Mouse (Mus musculus) heart, embryonic 16.5 days (tissue): ENCODE data around the gene Stub1. TPM values are rescaled to one million over a fixed set of nuclear protein-coding genes. Genes with fewer than 3 reads are reported as not detected.
"Not testable (repeated sequence)": the region's sequence is repeated elsewhere in the genome, so short reads cannot be mapped to it uniquely, and the experiment has no call there.

Experiments used
- ATAC-seq: fragments of 200-750 bp; cut with Nextera tagmentation; replicated peaks from 2 replicates; pipeline ENCODE4 v1.8.0; 2017; ENCODE audit warnings: moderate number of reproducible peaks; ENCODE audit not compliant: insufficient read depth, low FRiP score; ENCODE audit errors: extremely low read depth
- H3K27ac ChIP-seq: fragments of 300-500 bp; sonication (generic); 2 replicates; pipeline ENCODE4 v1.5.1; 2014; ENCODE audit warnings: mild to moderate bottlenecking, low read length, control low read depth, moderate library complexity
- H3K27me3 ChIP-seq: fragments of 300-500 bp; sonication (generic); 2 replicates; pipeline ENCODE4 v1.6.1; 2014; ENCODE audit warnings: low read length, mixed read lengths; ENCODE audit not compliant: control insufficient read depth, insufficient read depth
- H3K36me3 ChIP-seq: fragments of 300-500 bp; sonication (generic); 2 replicates; pipeline ENCODE4 v1.6.1; 2014; ENCODE audit not compliant: control insufficient read depth, insufficient read depth
- H3K4me1 ChIP-seq: fragments of 300-500 bp; sonication (generic); 2 replicates; pipeline ENCODE4 v1.6.1; 2014; ENCODE audit warnings: low read length, mixed read lengths; ENCODE audit not compliant: control insufficient read depth, insufficient read depth
- H3K4me2 ChIP-seq: fragments of 300-500 bp; sonication (generic); 2 replicates; pipeline ENCODE4 v1.6.1; 2014; ENCODE audit warnings: low read depth, mild to moderate bottlenecking, control low read depth, low read length
- H3K4me3 ChIP-seq: fragments of 300-500 bp; sonication (generic); 2 replicates; pipeline ENCODE4 v1.5.1; 2014; ENCODE audit warnings: mild to moderate bottlenecking, control low read depth, low read length
- H3K9ac ChIP-seq: fragments of 300-500 bp; sonication (generic); 2 replicates; pipeline ENCODE4 v1.6.1; 2014; ENCODE audit warnings: low read length, control low read depth
- H3K9me3 ChIP-seq: fragments of 300-500 bp; sonication (generic); replicated peaks from 2 replicates; pipeline ENCODE4 v1.6.1; 2016; ENCODE audit warnings: low read length; ENCODE audit not compliant: control insufficient read depth
- WGBS: fragments of 180-500 bp; shearing (Covaris S2); extraction: QIAGEN DNeasy Blood & Tissue Kit; methylation state at CpG from one replicate; pipeline ENCODE4 v1.1.7; 2014; 5-methylcytosine and 5-hydroxymethylcytosine counted together
- polyA plus RNA-seq: library from polyadenylated mRNA; unstranded; fragments of >200 nt; fragmentation: Nextera tagmentation; extraction: Ambion mirVana; gene quantifications from 2 replicates; pipeline ENCODE4 v1.2.1, GENCODE M21; 2015

Stub1 gene
- polyA plus RNA-seq, 1 experiment from 2014 or later: 292 TPM

DNA sequence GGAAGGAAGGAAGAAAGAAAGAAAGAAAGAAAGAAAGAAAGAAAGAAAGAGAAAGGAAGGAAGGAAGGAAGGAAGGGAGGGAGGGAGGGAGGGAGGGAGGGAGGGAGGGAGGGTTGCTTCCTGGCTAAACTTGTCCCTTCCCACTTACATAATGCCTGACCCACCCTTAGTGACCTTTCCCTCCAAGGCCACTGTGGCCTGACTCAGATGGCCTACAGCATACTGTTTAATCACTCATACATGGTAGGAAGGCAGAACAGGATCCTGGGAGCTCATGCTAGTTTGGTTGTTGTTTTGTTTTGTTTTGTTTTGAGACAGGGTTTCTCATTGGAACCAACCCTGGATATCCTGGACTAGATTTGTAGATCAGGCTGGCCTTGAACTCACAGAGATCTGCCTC is 38.4 kb upstream of the Stub1 start:
- H3K36me3 ChIP-seq, ATAC-seq, H3K27me3 ChIP-seq, H3K4me3 ChIP-seq, H3K27ac ChIP-seq, H3K9ac ChIP-seq, H3K4me2 ChIP-seq, H3K9me3 ChIP-seq: not testable (repeated sequence)
- H3K4me1 ChIP-seq: peaks cover 25% of the 10 kb centered on the region

DNA sequence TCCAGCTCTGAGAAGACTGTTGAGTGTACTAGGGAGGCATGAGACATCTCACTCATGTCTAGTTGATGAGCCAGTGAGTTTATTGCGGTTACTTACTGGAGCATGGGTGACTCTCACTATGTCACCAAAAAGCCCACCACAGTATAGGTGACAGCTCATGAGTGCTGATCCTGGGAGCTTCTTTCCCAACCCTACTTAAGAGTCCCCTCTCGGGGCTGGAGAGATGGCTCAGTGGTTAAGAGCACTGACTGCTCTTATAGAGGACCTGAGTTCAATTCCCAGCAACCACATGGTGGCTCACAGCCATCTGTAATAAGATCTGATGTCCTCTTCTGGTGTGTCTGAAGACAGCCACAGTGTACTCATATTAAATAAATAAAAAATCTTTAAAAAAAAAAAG is 36.8 kb upstream of the Stub1 start:
- H3K4me2 ChIP-seq: no peak overlapping the region
- 85% methylated on average over 2 of the region's 2 CpGs for WGBS
- H3K9ac ChIP-seq: no peak overlapping the region
- H3K36me3 ChIP-seq: no peaks in the 10 kb centered on the region
- no peaks in the 10 kb centered on the region for H3K27me3 ChIP-seq
- no peak overlapping the region for H3K27ac ChIP-seq
- peaks cover 21% of the 10 kb centered on the region for H3K4me1 ChIP-seq
- no peak overlapping the region for H3K4me3 ChIP-seq
- H3K9me3 ChIP-seq: no peaks in the 10 kb centered on the region
- no peak for ATAC-seq

DNA sequence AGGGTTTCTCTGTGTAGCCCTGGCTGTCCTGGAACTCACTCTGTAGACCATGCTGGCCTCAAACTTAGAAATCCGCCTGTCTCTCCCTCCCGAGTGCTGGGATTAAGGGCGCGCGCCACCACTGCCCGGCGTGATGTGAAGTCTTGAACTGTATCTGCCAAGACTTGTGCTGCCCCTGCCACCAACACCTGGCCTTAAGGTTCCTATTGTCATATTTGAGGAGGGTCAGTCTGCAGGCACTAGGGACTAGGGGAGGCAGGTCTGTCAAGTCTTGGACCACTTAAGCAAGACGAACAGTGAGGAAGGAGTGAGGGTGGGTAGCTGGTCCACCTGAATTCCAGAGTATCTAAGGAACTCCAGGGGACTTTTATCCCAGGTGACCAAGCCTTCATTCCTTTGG is 36.3 kb upstream of the Stub1 start:
- Histone ChIP-seq H3K4me2 (no peak overlapping the region), H3K4me3 (no peak overlapping the region), H3K9ac (no peak overlapping the region), H3K9me3 (no peaks in the 10 kb centered on the region), H3K27ac (no peak overlapping the region), H3K36me3 (no peaks in the 10 kb centered on the region), H3K4me1 (peaks cover 21% of the 10 kb centered on the region), H3K27me3 (no peaks in the 10 kb centered on the region)
- 87% methylated on average over 8 of the region's 8 CpGs for WGBS
- ATAC-seq: no peak

DNA sequence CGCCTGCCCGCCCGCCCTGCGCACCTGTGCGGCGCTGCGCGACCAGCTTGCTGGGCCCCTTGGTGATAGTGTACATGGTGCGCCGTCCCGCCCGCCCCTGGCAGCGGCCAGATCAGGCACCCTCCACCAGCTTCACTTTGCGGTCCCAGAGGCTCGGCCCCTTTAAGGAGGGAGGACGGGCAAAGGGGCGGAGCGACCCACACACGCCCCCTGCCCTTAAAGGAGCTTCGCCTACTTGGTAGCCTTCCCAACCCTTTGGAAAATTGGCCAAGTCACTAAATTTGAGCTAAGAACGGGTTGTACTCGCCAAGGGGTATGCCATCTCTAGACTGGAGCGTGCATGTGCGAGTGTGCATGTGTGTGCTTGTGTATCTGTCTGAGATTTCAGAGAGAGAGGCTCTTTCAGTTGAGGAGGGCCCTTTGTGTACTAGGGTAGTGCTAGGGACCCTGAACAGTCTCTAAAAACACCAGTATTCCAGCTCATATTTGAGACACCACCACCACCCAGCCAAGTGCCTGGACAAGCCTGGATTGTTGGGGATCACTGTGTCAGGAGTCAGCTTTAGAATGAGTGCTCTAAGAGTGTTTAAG is 35.5 kb upstream of the Stub1 start, which contains the start of gene Mcrip2:
Gene Mcrip2 (minus strand): TSS at position 164 of the 591 bp plus-strand sequence.
- WGBS: under 1% methylated on average over 24 of the region's 24 CpGs
- Histone ChIP-seq H3K9ac (peak within 1 kb of the TSS; percentile 97), H3K27me3 (no peaks in the 10 kb centered on the region), H3K4me2 (peak within 1 kb of the TSS; percentile 90), H3K27ac (peak within 1 kb of the TSS; percentile 98), H3K36me3 (no peaks in the 10 kb centered on the region), H3K4me3 (peak within 1 kb of the TSS; percentile 94), H3K9me3 (no peaks in the 10 kb centered on the region), H3K4me1 (peaks cover 14% of the 10 kb centered on the region)
- ATAC-seq: peak; percentile 87

DNA sequence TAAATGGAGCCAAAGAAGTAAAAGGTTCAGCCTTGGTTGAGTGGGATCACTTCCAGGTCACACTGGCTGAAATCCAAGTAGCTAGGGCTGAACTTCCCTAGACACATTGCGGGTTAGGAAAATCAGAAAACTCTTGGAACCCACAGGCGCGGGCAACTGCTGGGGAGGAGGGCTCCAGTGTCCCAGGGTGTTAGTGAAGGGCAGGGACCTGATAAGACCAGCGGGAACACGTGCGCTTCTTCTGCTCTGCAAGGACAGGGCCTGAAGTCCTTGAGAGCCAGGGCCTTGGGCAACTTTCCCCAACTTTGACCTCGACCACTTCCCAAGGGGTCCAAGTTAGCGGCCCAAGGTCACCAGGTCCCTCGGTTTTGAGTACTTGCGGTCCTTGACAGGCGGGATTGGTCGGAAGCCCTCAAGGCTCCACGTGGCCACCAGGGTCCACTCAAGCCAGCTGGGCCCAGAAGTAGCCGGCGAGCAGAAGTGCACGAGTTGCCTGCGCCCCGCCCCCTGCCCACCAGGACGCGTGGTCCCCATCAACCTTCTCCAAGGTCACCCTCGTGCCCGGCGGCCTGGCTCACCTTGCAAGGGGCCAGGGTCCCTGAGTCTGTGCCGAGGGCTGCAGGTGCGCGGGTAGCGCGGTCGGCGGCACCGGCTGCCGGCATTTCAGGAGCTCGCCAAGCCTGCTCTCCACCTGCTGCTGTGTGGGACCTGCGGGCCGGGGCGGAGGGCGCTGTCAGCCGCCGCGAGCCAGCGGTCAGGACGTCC is 34.8 kb upstream of the Stub1 start:
- Histone ChIP-seq H3K4me1 (peaks cover 14% of the 10 kb centered on the region), H3K9ac (peak overlapping the region; percentile 97), H3K4me2 (peak overlapping the region; percentile 90), H3K4me3 (peak overlapping the region; percentile 94), H3K9me3 (no peaks in the 10 kb centered on the region), H3K27me3 (no peaks in the 10 kb centered on the region), H3K27ac (peak overlapping the region; percentile 98), H3K36me3 (no peaks in the 10 kb centered on the region)
- ATAC-seq: peak; percentile 56
- under 1% methylated on average over 42 of the region's 42 CpGs for WGBS

DNA sequence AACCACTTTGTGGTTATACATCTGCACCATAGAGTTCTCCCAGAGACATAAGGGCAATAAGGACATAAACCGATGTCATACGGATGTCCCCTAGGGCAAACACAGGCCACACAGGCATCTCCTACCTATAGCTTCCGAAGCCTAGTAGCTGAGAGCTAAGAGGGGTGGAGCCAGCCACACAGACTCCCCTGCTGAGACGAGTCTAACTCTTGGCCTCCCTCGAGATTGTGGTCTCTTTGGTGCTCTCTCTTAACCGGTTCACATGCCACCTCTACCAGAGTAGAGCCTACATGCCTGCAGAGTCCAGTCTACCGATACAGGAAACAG is 34.3 kb upstream of the Stub1 start:
- peak overlapping the region; percentile 90 for H3K4me2 ChIP-seq
- ATAC-seq: no peak; the same call in 1 of the 2 replicates
- H3K27me3 ChIP-seq: no peaks in the 10 kb centered on the region
- WGBS: 8% methylated on average over 7 of the region's 7 CpGs
- no peaks in the 10 kb centered on the region for H3K36me3 ChIP-seq
- H3K9me3 ChIP-seq: no peaks in the 10 kb centered on the region
- peak overlapping the region; percentile 94 for H3K4me3 ChIP-seq
- H3K27ac ChIP-seq: peak overlapping the region; percentile 98
- H3K4me1 ChIP-seq: peaks cover 14% of the 10 kb centered on the region
- peak overlapping the region; percentile 97 for H3K9ac ChIP-seq

DNA sequence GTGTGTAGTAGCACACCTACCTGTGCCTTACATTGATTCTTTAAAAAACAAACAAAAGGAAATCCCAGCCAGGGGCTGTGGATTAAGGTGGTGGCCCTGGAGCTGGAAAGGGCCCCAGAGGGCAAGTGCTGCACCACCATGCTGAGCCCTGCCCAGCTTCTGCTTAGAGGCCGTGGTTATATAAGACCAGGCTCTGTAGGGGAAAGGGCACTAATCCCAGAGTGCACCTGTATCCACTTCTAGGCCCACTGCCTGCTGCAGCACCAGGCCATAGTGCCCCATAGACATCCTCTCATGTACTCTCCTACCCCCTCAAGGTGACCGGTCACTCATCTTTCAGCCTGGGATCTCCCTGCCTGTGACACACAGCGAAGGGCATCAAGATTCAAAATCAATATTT is 33.0 kb upstream of the Stub1 start:
- ATAC-seq: no peak
- 91% methylated on average over 3 of the region's 3 CpGs for WGBS

DNA sequence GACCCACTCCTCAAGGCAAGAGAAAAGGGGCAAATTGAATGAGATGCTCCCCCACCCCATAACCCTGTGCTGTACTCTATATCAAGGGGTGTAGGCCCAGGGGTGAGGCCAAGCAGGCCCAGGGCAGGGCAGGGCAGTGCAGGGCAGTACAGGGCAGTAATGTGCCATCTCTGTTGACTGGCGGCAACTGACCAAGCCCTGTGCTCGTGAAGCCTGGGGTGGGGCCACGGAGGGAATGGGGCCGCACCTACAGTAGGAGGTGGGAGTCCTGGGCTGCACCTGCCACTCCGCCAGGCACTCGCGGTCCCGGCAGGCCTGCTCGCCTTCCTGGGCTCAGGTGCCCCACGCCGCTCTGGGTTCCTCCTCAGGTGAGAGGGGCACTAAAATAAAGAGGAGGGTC is 32.1 kb upstream of the Stub1 start:
- Histone ChIP-seq H3K4me2 (no peak overlapping the region), H3K9ac (no peak overlapping the region), H3K27ac (no peak overlapping the region), H3K27me3 (no peaks in the 10 kb centered on the region), H3K36me3 (no peaks in the 10 kb centered on the region), H3K9me3 (no peaks in the 10 kb centered on the region), H3K4me3 (no peak overlapping the region), H3K4me1 (peaks cover 27% of the 10 kb centered on the region)
- 89% methylated on average over 11 of the region's 11 CpGs for WGBS
- no peak for ATAC-seq

More for the DNA sequence above, 33.0 kb upstream of the Stub1 start:
- H3K4me3 ChIP-seq: peak overlapping the region; percentile 94
- H3K4me1 ChIP-seq: peaks cover 20% of the 10 kb centered on the region
- H3K27ac ChIP-seq: no peak overlapping the region
- H3K9me3 ChIP-seq: no peaks in the 10 kb centered on the region
- no peaks in the 10 kb centered on the region for H3K36me3 ChIP-seq
- peak overlapping the region; percentile 90 for H3K4me2 ChIP-seq
- no peaks in the 10 kb centered on the region for H3K27me3 ChIP-seq
- H3K9ac ChIP-seq: peak overlapping the region; percentile 36; the same call in 1 of the 2 replicates

DNA sequence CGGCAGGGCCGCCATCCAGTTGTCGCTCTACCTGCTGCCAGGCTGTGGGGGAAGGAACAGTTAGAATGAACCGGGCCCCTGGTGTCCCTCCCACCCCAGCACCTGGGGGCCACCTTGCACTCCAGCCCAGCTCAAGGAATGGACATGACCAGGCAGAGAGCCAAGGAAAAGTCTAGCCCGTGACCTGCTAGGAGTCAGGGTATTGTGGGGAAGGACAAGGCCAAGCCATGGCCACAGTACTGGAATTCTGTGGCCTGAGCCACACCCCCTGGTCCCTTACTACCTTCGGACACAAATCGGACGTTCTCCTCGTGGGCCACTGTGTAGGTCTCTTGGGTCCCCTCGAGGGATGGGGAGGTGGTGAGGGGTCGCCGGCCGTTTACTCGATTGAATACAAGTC is 31.1 kb upstream of the Stub1 start:
- Histone ChIP-seq H3K27ac (no peak overlapping the region), H3K4me1 (peaks cover 27% of the 10 kb centered on the region), H3K9me3 (no peaks in the 10 kb centered on the region), H3K9ac (no peak overlapping the region), H3K4me2 (no peak overlapping the region), H3K36me3 (no peaks in the 10 kb centered on the region), H3K4me3 (no peak overlapping the region), H3K27me3 (no peaks in the 10 kb centered on the region)
- WGBS: 87% methylated on average over 14 of the region's 14 CpGs
- ATAC-seq: no peak
